Mouse (Mus musculus) intestine, postnatal 0 days (tissue): Measurements from ENCODE around the gene Specc1. TPM values are rescaled to one million over a fixed set of nuclear protein-coding genes. Genes with fewer than 3 reads are reported as not detected.

Experiments used
- ATAC-seq: fragments of 200-750 bp; cut with Nextera tagmentation; 2 replicates; pipeline ENCODE4 v1.8.0; 2017; ENCODE audit warnings: mild to moderate bottlenecking, moderate TSS enrichment, moderate library complexity
- H3K27ac ChIP-seq: fragments of 300-500 bp; sonication (generic); 2 replicates; pipeline ENCODE4 v1.5.1; 2014; ENCODE audit warnings: mild to moderate bottlenecking, low read depth, low read length, moderate library complexity
- H3K27me3 ChIP-seq: fragments of 300-500 bp; sonication (generic); replicated peaks from 2 replicates; pipeline ENCODE4 v1.6.1; 2014; ENCODE audit warnings: low read length, mixed read lengths; ENCODE audit not compliant: control insufficient read depth, insufficient read depth
- H3K36me3 ChIP-seq: fragments of 300-500 bp; sonication (generic); 2 replicates; pipeline ENCODE4 v1.6.1; 2014; ENCODE audit warnings: mild to moderate bottlenecking, moderate library complexity; ENCODE audit not compliant: control insufficient read depth, insufficient read depth
- H3K4me1 ChIP-seq: fragments of 300-500 bp; sonication (generic); replicated peaks from 2 replicates; pipeline ENCODE4 v1.6.1; 2014; ENCODE audit warnings: antibody characterized with exemption, low read length, mixed read lengths; ENCODE audit not compliant: control insufficient read depth, insufficient read depth
- H3K4me2 ChIP-seq: fragments of 300-500 bp; sonication (generic); replicated peaks from 2 replicates; pipeline ENCODE4 v1.6.1; 2014; ENCODE audit warnings: low read depth, mild to moderate bottlenecking, moderate library complexity
- H3K4me3 ChIP-seq: fragments of 300-500 bp; sonication (generic); 2 replicates; pipeline ENCODE4 v1.5.1; 2014; ENCODE audit warnings: low read depth, low read length
- H3K9ac ChIP-seq: fragments of 300-500 bp; sonication (generic); 2 replicates; pipeline ENCODE4 v1.6.1; 2014; ENCODE audit warnings: mild to moderate bottlenecking, low read depth, low read length
- H3K9me3 ChIP-seq: fragments of 300-500 bp; sonication (generic); 2 replicates; pipeline ENCODE4 v1.6.1; 2016; ENCODE audit warnings: mixed run types; ENCODE audit not compliant: control insufficient read depth
- CTCF ChIP-seq: sonication (generic); IDR thresholded peaks from 2 replicates; pipeline ENCODE4 v1.5.1; 2016; ENCODE audit warnings: low read depth, mild to moderate bottlenecking, control low read depth, antibody characterized with exemption, moderate library complexity
- WGBS: fragments of 180-500 bp; shearing (Covaris S2); extraction: QIAGEN DNeasy Blood & Tissue Kit; methylation state at CpG from one replicate; pipeline ENCODE4 v1.1.7; 2014; 5-methylcytosine and 5-hydroxymethylcytosine counted together
- polyA plus RNA-seq: library from polyadenylated mRNA; unstranded; fragments of >200 nt; fragmentation: Nextera tagmentation; extraction: Ambion mirVana; gene quantifications from 2 replicates; pipeline ENCODE4 v1.2.1, GENCODE M21; 2015

The Specc1 gene
- polyA plus RNA-seq = 10.3 and 11.1 TPM in 2 replicates

- Histone ChIP-seq H3K27me3 (peaks cover 22% of the 10 kb centered on the region), H3K9me3 (no peaks in the 10 kb centered on the region), H3K9ac (no peak within 1 kb of the TSS), H3K36me3 (no peaks in the 10 kb centered on the region; the same call in 1 of the 2 replicates), H3K4me1 (no peaks in the 10 kb centered on the region), H3K27ac (no peak within 1 kb of the TSS), H3K4me2 (peak within 1 kb of the TSS; percentile 97), H3K4me3 (peak within 1 kb of the TSS; percentile 55)
- peak; percentile 81 for ATAC-seq
- under 1% methylated on average over 57 of the region's 58 CpGs for WGBS
- peak; percentile 97 for TF ChIP-seq CTCF
These were observed at the start of gene Specc1 for GRCm38 (mm10) chr11:61956572-61957295. Specc1 (plus strand) TSS chr11:61956763.

GRCm38 (mm10) chr11:61908315-61908714, 48.2 kb upstream of the Specc1 start:
- Histone ChIP-seq H3K27ac (no peak overlapping the region), H3K4me2 (no peak overlapping the region), H3K36me3 (peaks cover 59% of the 10 kb centered on the region), H3K4me1 (no peaks in the 10 kb centered on the region), H3K9me3 (no peaks in the 10 kb centered on the region), H3K4me3 (no peak overlapping the region), H3K9ac (no peak overlapping the region), H3K27me3 (no peaks in the 10 kb centered on the region)
- TF ChIP-seq CTCF = no peak
- no peak for ATAC-seq

GRCm38 (mm10) chr11:61919702-61920101, 36.9 kb upstream of the Specc1 start:
- Histone ChIP-seq H3K36me3 (peaks cover 12% of the 10 kb centered on the region), H3K4me3 (no peak overlapping the region), H3K9me3 (no peaks in the 10 kb centered on the region), H3K4me1 (no peaks in the 10 kb centered on the region), H3K27ac (no peak overlapping the region), H3K9ac (no peak overlapping the region), H3K27me3 (no peaks in the 10 kb centered on the region), H3K4me2 (no peak overlapping the region)
- no peak for TF ChIP-seq CTCF
- WGBS = 94% methylated on average over 3 of the region's 3 CpGs
- ATAC-seq = no peak

GRCm38 (mm10) chr11:61923309-61923708, 33.3 kb upstream of the Specc1 start:
- Histone ChIP-seq H3K4me1 (no peaks in the 10 kb centered on the region), H3K9me3 (no peaks in the 10 kb centered on the region), H3K27ac (no peak overlapping the region), H3K4me2 (no peak overlapping the region), H3K9ac (no peak overlapping the region), H3K36me3 (no peaks in the 10 kb centered on the region), H3K27me3 (no peaks in the 10 kb centered on the region), H3K4me3 (no peak overlapping the region)
- no peak for ATAC-seq
- 76% methylated on average over 1 of the region's 1 CpGs for WGBS
- TF ChIP-seq CTCF = no peak

- Histone ChIP-seq H3K9ac (peak overlapping the region; percentile 95), H3K9me3 (no peaks in the 10 kb centered on the region), H3K4me2 (peak overlapping the region; percentile 81), H3K4me1 (no peaks in the 10 kb centered on the region), H3K27ac (peak overlapping the region; percentile 95), H3K36me3 (no peaks in the 10 kb centered on the region), H3K27me3 (no peaks in the 10 kb centered on the region), H3K4me3 (peak overlapping the region; percentile 99)
- WGBS = under 1% methylated on average over 47 of the region's 47 CpGs
- peak; percentile 48; the same call in 1 of the 2 replicates for ATAC-seq
- TF ChIP-seq CTCF = no peak
These were observed 27.1 kb upstream of the Specc1 start for GRCm38 (mm10) chr11:61929323-61930097.

- H3K9ac ChIP-seq = peak within 1 kb of the TSS; percentile 95
- ATAC-seq = peak; percentile 93
- H3K27ac ChIP-seq = peak within 1 kb of the TSS; percentile 95
- 0% methylated on average over 37 of the region's 43 CpGs for WGBS
- no peaks in the 10 kb centered on the region for H3K4me1 ChIP-seq
- peak within 1 kb of the TSS; percentile 99 for H3K4me3 ChIP-seq
- H3K4me2 ChIP-seq = peak within 1 kb of the TSS; percentile 81
- H3K36me3 ChIP-seq = no peaks in the 10 kb centered on the region
- TF ChIP-seq CTCF = 0 out of 2 replicates have a peak, but pooled peaks have one; percentile 22
- no peaks in the 10 kb centered on the region for H3K27me3 ChIP-seq
- no peaks in the 10 kb centered on the region for H3K9me3 ChIP-seq
These were observed 26.5 kb upstream of the Specc1 start, which contains the start of gene Akap10 for GRCm38 (mm10) chr11:61930098-61930517. Akap10 (minus strand) TSS chr11:61930252.
